Mouse (Mus musculus): ENCODE results near the gene Arnt2. TPM values are rescaled to one million over a fixed set of nuclear protein-coding genes. Genes with fewer than 3 reads are reported as not detected.

Arnt2 gene
- total RNA-seq, 1 experiment from 2014 or later = 41.3 TPM

DNA sequence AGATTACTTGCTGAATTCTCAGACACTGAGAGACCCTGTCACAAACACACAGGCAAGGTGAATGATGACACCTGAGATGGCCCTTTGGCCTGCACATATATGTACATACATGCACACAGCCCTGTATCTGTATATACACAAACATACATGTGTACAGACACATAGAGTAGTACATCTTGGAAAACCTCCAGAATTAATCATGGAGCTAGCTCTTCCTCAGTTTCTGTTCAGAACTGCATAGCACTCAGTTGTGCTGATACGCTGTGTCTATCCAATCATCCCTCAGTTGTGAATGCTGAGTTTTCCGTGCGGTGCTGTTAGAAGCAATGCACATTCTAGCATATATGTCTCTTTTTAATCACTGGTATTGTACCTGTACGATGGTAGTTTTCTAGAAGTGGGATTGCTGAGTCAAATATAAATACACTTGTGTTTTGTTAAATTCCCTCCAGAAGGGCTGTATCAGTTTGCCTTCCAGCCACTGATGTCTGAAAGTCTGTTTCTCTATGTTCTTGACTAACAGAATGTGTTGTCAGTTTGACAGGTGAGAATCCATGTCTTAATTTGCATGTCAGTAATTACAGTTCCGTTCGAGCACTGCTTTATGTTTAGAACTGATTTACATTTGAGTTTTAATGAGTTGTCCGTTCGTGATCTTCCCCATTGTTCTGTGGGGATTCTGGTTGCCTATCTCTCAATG lies 123.3 kb downstream of the Arnt2 start:
- no peak for DNase-seq

DNA sequence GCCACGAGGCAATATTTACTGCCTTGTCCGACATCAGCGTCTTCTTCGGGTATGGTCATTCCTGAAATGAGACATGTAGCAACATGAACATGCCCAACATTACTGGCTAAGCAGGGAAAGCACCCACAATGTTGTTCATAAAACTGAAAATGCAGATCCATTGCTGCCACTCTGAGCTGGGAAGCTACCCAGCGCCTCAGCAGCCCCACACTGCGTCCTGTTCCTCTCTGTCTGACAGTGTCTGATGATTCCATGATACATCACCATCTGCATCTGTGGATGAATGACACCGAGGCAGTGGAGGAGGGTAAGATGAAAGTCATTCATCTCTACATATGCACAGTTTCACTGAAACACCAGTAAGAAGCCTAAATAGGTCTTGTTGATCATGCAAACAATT lies 124.2 kb downstream of the Arnt2 start:
- DNase-seq = no peak

DNA sequence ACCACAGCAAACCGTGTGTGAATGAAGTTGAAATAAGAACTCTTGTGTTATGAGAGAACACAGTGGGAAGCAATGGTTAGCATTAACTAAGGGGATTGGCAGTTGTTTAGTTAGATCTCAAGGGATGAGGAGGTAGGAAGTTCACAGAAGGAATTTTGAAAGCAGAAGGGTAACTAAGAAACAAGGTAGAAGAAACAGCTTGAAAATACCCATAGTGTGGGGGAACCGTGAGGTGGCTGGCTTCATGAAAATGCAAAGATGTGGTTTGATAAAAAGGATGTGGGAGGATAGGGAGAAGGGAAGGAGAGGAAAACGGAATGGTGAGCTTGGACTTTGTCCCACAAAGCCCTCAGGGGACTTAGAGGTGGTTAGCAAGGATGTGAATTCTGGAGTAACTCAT lies 125.0 kb downstream of the Arnt2 start:
- no peak for DNase-seq

DNA sequence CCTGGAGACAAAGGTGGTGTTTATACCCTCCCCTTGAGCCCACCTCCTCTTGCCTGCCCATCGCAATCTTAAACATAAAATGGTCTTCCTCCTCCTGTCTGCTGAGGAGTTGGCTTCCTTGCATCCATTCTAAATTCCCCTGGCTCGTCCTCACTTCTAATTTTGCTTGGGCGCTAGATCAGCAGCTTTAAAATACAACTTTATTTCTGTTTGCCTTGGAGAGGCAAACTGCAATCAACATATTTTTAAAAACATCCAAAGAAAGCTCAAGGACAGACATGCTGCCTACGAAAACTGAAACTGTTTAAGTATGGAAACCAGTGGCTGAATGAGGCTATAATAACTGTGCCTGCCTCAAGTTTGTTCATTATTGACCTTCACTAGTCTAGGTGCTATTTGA lies 127.7 kb downstream of the Arnt2 start:
- no peak for DNase-seq

DNA sequence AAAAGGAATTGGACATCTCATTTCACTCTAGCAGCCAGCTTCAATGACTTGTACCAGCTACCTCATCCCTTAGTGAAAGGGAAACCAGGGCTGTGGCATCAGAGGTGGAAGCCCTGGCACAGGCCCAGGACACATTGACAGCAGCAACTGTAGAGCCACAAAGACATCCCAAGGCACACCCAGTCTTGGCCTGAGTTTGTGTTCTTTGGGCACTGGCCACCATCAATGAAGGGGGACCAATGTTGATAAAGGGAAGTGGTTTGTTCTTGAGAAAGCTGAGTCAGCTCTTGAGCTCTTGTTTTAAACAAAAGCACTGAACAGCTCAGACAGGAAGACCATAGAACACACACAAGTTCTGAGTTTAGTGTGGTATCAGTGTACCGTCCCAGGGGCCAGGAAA lies 130.7 kb downstream of the Arnt2 start:
- no peak for DNase-seq

DNA sequence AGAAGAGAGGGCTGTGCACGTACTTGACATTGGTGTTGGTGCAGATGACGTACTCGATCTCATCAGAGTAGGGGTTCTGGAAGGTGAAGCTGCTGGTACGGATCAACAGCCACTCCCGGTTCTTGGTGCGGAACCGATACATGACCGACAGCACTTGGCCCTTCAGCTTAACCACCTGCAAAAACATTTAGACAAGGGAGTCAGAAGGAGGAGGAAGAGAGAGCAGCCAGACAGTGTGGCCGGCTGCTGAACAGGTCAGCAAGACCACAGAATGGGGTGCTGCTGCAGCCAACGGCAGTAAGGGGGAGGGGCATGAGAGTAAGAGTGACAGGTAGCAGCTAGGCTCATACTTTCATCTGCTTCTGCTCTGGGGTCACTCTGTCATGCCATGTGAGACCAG lies 134.7 kb downstream of the Arnt2 start:
- DNase-seq = no peak

GRCm38 (mm10) chr7:84273930-84274329 lies 136.0 kb downstream of the Arnt2 start:
- DNase-seq = no peak

- DNase-seq = peak; percentile 74
These were observed 137.7 kb downstream of the Arnt2 start for GRCm38 (mm10) chr7:84272206-84272818.

- DNase-seq = no peak
These were observed 138.5 kb downstream of the Arnt2 start for GRCm38 (mm10) chr7:84271429-84271828.

DNA sequence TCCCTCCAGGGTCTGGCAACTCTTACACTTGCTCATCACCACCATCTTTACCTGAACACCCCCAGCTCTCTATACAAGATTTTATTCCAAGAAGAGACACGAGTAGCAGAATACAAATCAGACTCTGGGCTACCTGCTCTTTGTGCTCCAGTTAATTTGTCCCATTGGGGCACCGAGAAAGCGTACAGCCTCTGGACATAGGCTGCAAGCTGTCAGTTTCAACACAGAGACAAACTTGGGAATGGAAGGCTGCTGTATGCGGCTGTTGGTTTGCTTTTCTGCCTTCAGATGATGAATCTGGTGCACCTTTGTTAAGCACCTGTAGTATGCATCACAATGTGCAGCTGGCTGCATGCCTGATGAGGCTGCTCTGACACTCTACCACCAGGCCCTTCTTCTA lies 146.5 kb downstream of the Arnt2 start:
- DNase-seq = no peak

- DNase-seq = peak; percentile 18
These were observed 148.6 kb downstream of the Arnt2 start for GRCm38 (mm10) chr7:84261341-84261740.

DNA sequence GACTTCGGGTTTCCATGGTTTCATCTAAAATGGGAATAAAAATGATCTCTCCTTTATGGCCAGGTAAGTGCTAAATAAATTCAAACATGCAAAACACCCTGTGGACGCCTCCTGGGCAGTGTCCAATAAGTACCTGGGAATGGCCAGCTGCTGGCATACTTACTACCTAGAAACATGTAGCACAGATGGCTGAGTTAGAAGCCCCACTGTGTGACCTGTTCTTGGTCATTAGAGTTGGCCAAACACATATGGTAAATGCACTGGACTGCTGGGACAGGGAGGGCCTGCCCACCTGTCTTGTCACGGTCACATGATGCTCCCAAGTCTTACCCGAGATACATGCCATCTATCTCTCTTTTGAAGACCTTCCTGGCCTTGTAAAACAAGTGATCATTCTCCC lies 149.6 kb downstream of the Arnt2 start:
- DNase-seq = no peak

GRCm38 (mm10) chr7:84259309-84259985 lies 150.5 kb downstream of the Arnt2 start:
- DNase-seq = no peak

- no peak for DNase-seq
These were observed 153.3 kb downstream of the Arnt2 start for GRCm38 (mm10) chr7:84256661-84257060.

DNA sequence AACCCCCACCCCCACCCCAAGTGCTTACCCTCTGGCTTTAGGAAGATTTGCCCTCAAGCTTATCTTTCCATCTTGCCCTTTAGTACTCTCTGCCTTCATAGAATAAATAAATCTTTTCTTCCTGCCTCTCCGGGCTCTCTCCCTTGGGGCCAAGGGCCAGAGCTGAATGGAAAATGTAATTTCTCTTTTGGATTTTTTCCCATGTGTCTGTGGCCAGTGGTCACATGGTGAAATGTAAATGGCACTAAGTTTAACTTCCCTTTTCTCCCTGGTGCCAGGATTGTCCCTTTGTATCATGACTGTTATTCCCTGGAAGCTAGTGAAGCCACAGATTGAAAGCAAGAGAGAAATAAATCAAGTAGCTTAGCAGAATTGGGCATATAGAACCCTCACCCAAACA lies 153.7 kb downstream of the Arnt2 start:
- no peak for DNase-seq

- DNase-seq = no peak
These were observed 155.1 kb downstream of the Arnt2 start for GRCm38 (mm10) chr7:84254916-84255315.

GRCm38 (mm10) chr7:84254311-84254710 lies 155.7 kb downstream of the Arnt2 start:
- DNase-seq = no peak

DNA sequence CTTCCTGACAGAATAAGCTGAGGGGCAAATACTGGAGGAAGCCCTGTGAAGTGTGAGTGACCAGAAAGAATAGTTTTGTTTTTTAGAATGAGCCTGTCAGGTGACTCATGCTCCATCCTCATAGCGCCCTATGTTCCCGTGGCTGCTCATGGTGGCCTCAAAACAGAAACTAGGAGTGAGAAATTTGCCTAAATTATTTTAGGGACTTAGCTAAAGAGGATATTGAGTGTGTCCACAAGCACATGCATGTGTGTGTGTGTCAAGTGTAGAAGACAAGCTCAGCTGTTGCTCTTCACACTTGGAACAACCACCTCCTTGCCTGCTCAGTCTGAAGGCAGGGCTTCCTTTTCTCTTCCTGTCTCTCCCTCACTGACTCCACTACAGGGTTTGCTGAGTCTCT lies 158.3 kb downstream of the Arnt2 start:
- no peak for DNase-seq

- no peak for DNase-seq
These were observed 159.2 kb downstream of the Arnt2 start for GRCm38 (mm10) chr7:84250736-84251135.

GRCm38 (mm10) chr7:84249951-84250350 lies 160.0 kb downstream of the Arnt2 start:
- no peak for DNase-seq

GRCm38 (mm10) chr7:84249381-84249780 lies 160.6 kb downstream of the Arnt2 start:
- DNase-seq = no peak

- DNase-seq = no peak
These were observed 161.9 kb downstream of the Arnt2 start for GRCm38 (mm10) chr7:84247960-84248665.

GRCm38 (mm10) chr7:84246878-84247277 lies 163.1 kb downstream of the Arnt2 start:
- no peak for DNase-seq

Measured in adrenal gland, postnatal 25 days (tissue).